Mouse (Mus musculus) spleen, adult 2 months (tissue): ENCODE measurements around the gene Fbln2. TPM values are rescaled to one million over a fixed set of nuclear protein-coding genes. Genes with fewer than 3 reads are reported as not detected.

Experiments used
- DNase-seq, 2 experiments: peaks; one replicate each; pipeline versions ENCODE4 v3.0.0 to v3.0.0-alpha.2; 2012 to 2021; ENCODE audit warnings: low spot score in 2 of 2, low read depth in 1 of 2
- H3K27ac ChIP-seq: fragments of 200-500 bp; 2 replicates; pipeline ENCODE4 v1.5.1; 2012; ENCODE audit warnings: low read length, inconsistent platforms; ENCODE audit not compliant: insufficient read depth
- H3K27me3 ChIP-seq: fragments of 200-500 bp; 2 replicates; pipeline ENCODE4 v1.6.1; 2012; ENCODE audit warnings: mild to moderate bottlenecking, moderate library complexity, low read length, inconsistent platforms; ENCODE audit not compliant: control insufficient read depth, insufficient read depth
- H3K36me3 ChIP-seq: fragments of 200-500 bp; 2 replicates; pipeline ENCODE4 v1.6.1; 2012; ENCODE audit warnings: mild to moderate bottlenecking, low read length, inconsistent platforms; ENCODE audit not compliant: control insufficient read depth, insufficient read depth
- H3K4me1 ChIP-seq: fragments of 200-500 bp; 2 replicates; pipeline ENCODE4 v1.6.1; 2011; ENCODE audit warnings: inconsistent platforms; ENCODE audit not compliant: control insufficient read depth, insufficient read depth, insufficient read length
- H3K4me3 ChIP-seq: fragments of 200-500 bp; 2 replicates; pipeline ENCODE4 v1.5.1; 2011; ENCODE audit warnings: mild to moderate bottlenecking, inconsistent platforms; ENCODE audit not compliant: insufficient read depth, insufficient read length; ENCODE audit errors: extremely low read depth
- CTCF ChIP-seq: fragments of 200-500 bp; IDR thresholded peaks from 2 replicates; pipeline ENCODE4 v1.5.1; 2011; ENCODE audit warnings: mild to moderate bottlenecking, inconsistent platforms; ENCODE audit not compliant: insufficient read depth, insufficient read length, insufficient replicate concordance; ENCODE audit errors: extremely low read depth
- POLR2A ChIP-seq: fragments of 200-500 bp; IDR thresholded peaks from 2 replicates; pipeline ENCODE4 v1.6.1; 2011; ENCODE audit warnings: low read depth, low read length, inconsistent platforms
- WGBS: fragments of 180-500 bp; shearing (Covaris S2); methylation state at CpG from one replicate; pipeline ENCODE4 v1.1.7; 2018; 5-methylcytosine and 5-hydroxymethylcytosine counted together
- polyA plus RNA-seq: library from polyadenylated mRNA; depleted of rRNA; stranded (reverse); fragments of >200 nt; gene quantifications from 2 replicates; pipeline ENCODE4 v1.2.3, GENCODE M21; 2012

Gene Fbln2
- polyA plus RNA-seq, 1 experiment = 12.0 TPM

- Histone ChIP-seq H3K4me1 (no peaks in the 10 kb centered on the region), H3K36me3 (no peaks in the 10 kb centered on the region), H3K27me3 (no peaks in the 10 kb centered on the region), H3K4me3 (no peak overlapping the region), H3K27ac (no peak overlapping the region)
- no peak for DNase-seq
- TF ChIP-seq POLR2A (no peak), CTCF (no peak)
- WGBS = 64% methylated on average over 1 of the region's 1 CpGs
Measured at GRCm38 (mm10) chr6:91226058-91226457, 13.8 kb downstream of the Fbln2 start.

- no peak for TF ChIP-seq CTCF
- no peak for TF ChIP-seq POLR2A
- H3K4me3 ChIP-seq = no peak overlapping the region
- WGBS = 59% methylated on average over 4 of the region's 4 CpGs
- no peaks in the 10 kb centered on the region for H3K27me3 ChIP-seq
- no peaks in the 10 kb centered on the region for H3K36me3 ChIP-seq
- H3K27ac ChIP-seq = no peak overlapping the region
- no peak for DNase-seq
- H3K4me1 ChIP-seq = no peaks in the 10 kb centered on the region
Measured at GRCm38 (mm10) chr6:91228980-91229379, 16.7 kb downstream of the Fbln2 start.

GRCm38 (mm10) chr6:91231000-91231399, 18.7 kb downstream of the Fbln2 start:
- Histone ChIP-seq H3K4me3 (no peak overlapping the region), H3K4me1 (no peaks in the 10 kb centered on the region), H3K36me3 (no peaks in the 10 kb centered on the region), H3K27me3 (no peaks in the 10 kb centered on the region), H3K27ac (no peak overlapping the region)
- WGBS = 90% methylated on average over 5 of the region's 5 CpGs
- TF ChIP-seq CTCF (no peak), POLR2A (no peak)
- DNase-seq = no peak

- Histone ChIP-seq H3K27ac (no peak overlapping the region), H3K27me3 (no peaks in the 10 kb centered on the region)
Measured at GRCm38 (mm10) chr6:91231523-91231922, 19.3 kb downstream of the Fbln2 start.

GRCm38 (mm10) chr6:91233011-91233410, 20.8 kb downstream of the Fbln2 start:
- TF ChIP-seq CTCF (no peak), POLR2A (no peak)
- Histone ChIP-seq H3K27ac (no peak overlapping the region), H3K4me1 (no peaks in the 10 kb centered on the region), H3K36me3 (no peaks in the 10 kb centered on the region), H3K27me3 (no peaks in the 10 kb centered on the region), H3K4me3 (no peak overlapping the region)
- DNase-seq = no peak
- whole genome bisulfite sequencing = 84% methylated on average over 12 of the region's 12 CpGs

More at GRCm38 (mm10) chr6:91231523-91231922, 19.3 kb downstream of the Fbln2 start:
- DNase-seq = no peak
- H3K4me1 ChIP-seq = no peaks in the 10 kb centered on the region
- no peaks in the 10 kb centered on the region for H3K36me3 ChIP-seq
- TF ChIP-seq CTCF = no peak
- WGBS = 80% methylated on average over 4 of the region's 4 CpGs
- H3K4me3 ChIP-seq = no peak overlapping the region

- WGBS = 77% methylated on average over 10 of the region's 10 CpGs
- H3K27ac ChIP-seq = no peak overlapping the region
- DNase-seq = no peak
- H3K4me1 ChIP-seq = no peaks in the 10 kb centered on the region
- H3K27me3 ChIP-seq = no peaks in the 10 kb centered on the region
- H3K36me3 ChIP-seq = no peaks in the 10 kb centered on the region
- no peak overlapping the region for H3K4me3 ChIP-seq
- TF ChIP-seq CTCF = no peak
- TF ChIP-seq POLR2A = no peak
Measured at GRCm38 (mm10) chr6:91233424-91234015, 21.3 kb downstream of the Fbln2 start.

GRCm38 (mm10) chr6:91236006-91236405, 23.8 kb downstream of the Fbln2 start:
- WGBS = 77% methylated on average over 11 of the region's 11 CpGs
- TF ChIP-seq CTCF = no peak
- no peak for TF ChIP-seq POLR2A
- H3K27me3 ChIP-seq = no peaks in the 10 kb centered on the region
- H3K36me3 ChIP-seq = no peaks in the 10 kb centered on the region
- H3K4me1 ChIP-seq = no peaks in the 10 kb centered on the region
- DNase-seq = no peak
- no peak overlapping the region for H3K4me3 ChIP-seq
- H3K27ac ChIP-seq = no peak overlapping the region

GRCm38 (mm10) chr6:91236429-91236828, 24.2 kb downstream of the Fbln2 start:
- no peaks in the 10 kb centered on the region for H3K4me1 ChIP-seq
- H3K4me3 ChIP-seq = no peak overlapping the region
- no peaks in the 10 kb centered on the region for H3K36me3 ChIP-seq
- no peaks in the 10 kb centered on the region for H3K27me3 ChIP-seq
- WGBS = 73% methylated on average over 6 of the region's 6 CpGs
- no peak for DNase-seq
- TF ChIP-seq POLR2A = no peak
- TF ChIP-seq CTCF = no peak
- no peak overlapping the region for H3K27ac ChIP-seq
